Mouse (Mus musculus) thymus, postnatal 36 days (tissue): Measurements from ENCODE around the gene St7l.

Experiments used
- DNase-seq, 2 experiments: peaks; one replicate each; pipeline ENCODE4 v3.0.0; 2022; ENCODE audit warnings: mixed read lengths in 2 of 2

The St7l gene

GRCm38 (mm10) chr3:104965070-104965855 lies 101.5 kb downstream of the St7l start:
- no peak for DNase-seq

GRCm38 (mm10) chr3:104965991-104966554 lies 102.3 kb downstream of the St7l start:
- no peak for DNase-seq

- peak; percentile 73 to 80 for DNase-seq
These were observed 103.9 kb downstream of the St7l start for GRCm38 (mm10) chr3:104967548-104968300.
